Mouse (Mus musculus): ENCODE data around the gene Dgkg. TPM values are rescaled to one million over a fixed set of nuclear protein-coding genes. Genes with fewer than 3 reads are reported as not detected.

Dgkg gene
- polyA plus RNA-seq, 1 experiment from 2014 or later, result 1.4 TPM

DNA sequence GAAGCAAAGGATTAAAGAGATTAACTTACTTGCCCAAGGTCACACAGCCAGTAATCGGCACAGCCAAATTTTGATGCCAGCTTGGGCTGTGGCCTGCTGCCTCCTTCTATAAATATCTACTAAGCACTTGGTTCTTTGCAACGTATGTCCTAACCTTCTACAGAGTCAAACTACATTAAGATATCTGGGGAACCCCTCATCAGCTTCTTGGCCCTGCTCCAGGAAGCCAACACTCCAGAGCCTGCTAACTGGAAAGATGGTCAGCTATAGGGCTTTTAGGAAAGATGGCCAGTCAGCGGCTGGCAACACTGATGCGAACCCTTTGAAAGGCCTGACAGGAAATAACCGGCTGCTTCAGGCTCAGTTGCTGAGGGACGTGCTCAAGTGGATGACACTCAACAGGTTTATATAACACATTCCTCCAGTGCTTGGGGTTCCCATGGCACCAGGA is 114.3 kb downstream of the Dgkg start:
- Histone ChIP-seq H3K9me3 (ENCODE audit: control insufficient read depth, low read length) (no peaks in the 10 kb centered on the region), H3K9ac (ENCODE audit: low read depth, low read length) (no peak overlapping the region), H3K27me3 (replicated peaks; ENCODE audit: control insufficient read depth, insufficient read depth, low read length) (no peaks in the 10 kb centered on the region), H3K4me2 (ENCODE audit: low read depth, low read length) (no peak overlapping the region), H3K27ac (replicated peaks; ENCODE audit: low read depth, low read length) (no peak overlapping the region), H3K4me3 (ENCODE audit: low read depth, low read length) (no peak overlapping the region), H3K36me3 (ENCODE audit: control insufficient read depth, insufficient read depth, low read length) (no peaks in the 10 kb centered on the region), H3K4me1 (ENCODE audit: control insufficient read depth, insufficient read depth, low read length) (peaks cover 20% of the 10 kb centered on the region)
- ATAC-seq (ENCODE audit: low read depth) (no peak), DNase-seq (ENCODE audit: low spot score) (no peak)
- WGBS, result 71% methylated on average over 6 of the region's 6 CpGs

DNA sequence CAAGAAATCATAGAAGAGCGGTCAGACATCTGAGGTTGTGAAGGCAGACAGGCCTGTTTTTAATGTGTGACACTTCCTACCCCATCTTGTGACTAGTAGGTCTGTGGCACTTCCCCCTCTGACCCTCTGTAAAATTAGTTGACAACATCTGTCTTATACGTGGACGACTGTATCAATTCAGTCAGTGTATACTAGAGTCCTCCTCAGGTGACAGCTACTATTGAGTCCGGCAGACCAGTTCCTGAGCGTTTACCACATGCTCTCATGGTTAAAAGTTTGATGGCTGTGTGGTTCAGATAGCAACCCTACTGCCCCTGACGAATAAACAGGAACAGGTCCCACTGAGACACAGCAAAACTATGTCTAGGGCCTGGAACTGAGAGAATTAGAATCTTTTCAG is 117.7 kb downstream of the Dgkg start:
- 71% methylated on average over 6 of the region's 6 CpGs for WGBS
- H3K4me1 ChIP-seq (ENCODE audit: control insufficient read depth, insufficient read depth, low read length), result no peaks in the 10 kb centered on the region
- H3K9ac ChIP-seq (ENCODE audit: low read depth, low read length), result no peak overlapping the region
- no peaks in the 10 kb centered on the region for H3K36me3 ChIP-seq (ENCODE audit: control insufficient read depth, insufficient read depth, low read length)
- DNase-seq (ENCODE audit: low spot score) (no peak), ATAC-seq (ENCODE audit: low read depth) (no peak)
- H3K4me2 ChIP-seq (ENCODE audit: low read depth, low read length), result no peak overlapping the region
- H3K9me3 ChIP-seq (ENCODE audit: control insufficient read depth, low read length), result no peaks in the 10 kb centered on the region
- no peak overlapping the region for H3K27ac ChIP-seq (replicated peaks; ENCODE audit: low read depth, low read length)
- no peak overlapping the region for H3K4me3 ChIP-seq (ENCODE audit: low read depth, low read length)
- no peaks in the 10 kb centered on the region for H3K27me3 ChIP-seq (replicated peaks; ENCODE audit: control insufficient read depth, insufficient read depth, low read length)

DNA sequence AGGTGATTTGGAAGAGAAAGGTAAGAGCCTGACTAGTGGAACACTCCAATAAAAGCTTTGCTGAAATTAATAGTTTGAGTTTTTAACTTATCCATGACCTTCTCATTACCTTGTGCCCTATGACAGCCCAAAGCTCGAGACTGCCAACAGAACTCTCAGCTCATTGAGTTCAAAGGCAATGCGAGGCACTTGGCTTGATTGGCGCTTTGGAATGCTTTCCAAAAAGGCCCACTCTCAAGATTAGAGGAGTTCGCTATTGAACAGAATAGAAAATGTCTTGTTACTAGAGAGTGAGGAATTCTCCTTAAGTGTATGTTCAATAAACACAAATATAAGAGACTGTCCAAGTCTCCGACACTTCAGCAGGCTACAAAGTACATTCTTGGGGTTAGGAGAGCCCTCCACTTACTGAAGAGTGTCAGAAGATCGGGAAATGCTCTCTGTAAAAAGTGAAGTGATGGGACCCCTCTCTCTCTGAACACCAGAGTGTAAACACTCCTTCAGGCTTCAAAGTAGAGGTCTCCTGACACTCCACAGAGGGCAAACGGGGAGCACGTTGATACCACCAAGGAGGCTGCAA is 120.3 kb downstream of the Dgkg start:
- Histone ChIP-seq H3K27me3 (replicated peaks; ENCODE audit: control insufficient read depth, insufficient read depth, low read length) (no peaks in the 10 kb centered on the region), H3K4me1 (ENCODE audit: control insufficient read depth, insufficient read depth, low read length) (no peaks in the 10 kb centered on the region), H3K36me3 (ENCODE audit: control insufficient read depth, insufficient read depth, low read length) (no peaks in the 10 kb centered on the region), H3K4me2 (ENCODE audit: low read depth, low read length) (no peak overlapping the region), H3K9ac (ENCODE audit: low read depth, low read length) (no peak overlapping the region), H3K9me3 (ENCODE audit: control insufficient read depth, low read length) (no peaks in the 10 kb centered on the region), H3K4me3 (ENCODE audit: low read depth, low read length) (no peak overlapping the region), H3K27ac (replicated peaks; ENCODE audit: low read depth, low read length) (no peak overlapping the region)
- DNase-seq (ENCODE audit: low spot score), result no peak
- WGBS, result 83% methylated on average over 8 of the region's 8 CpGs
- no peak for ATAC-seq (ENCODE audit: low read depth)

DNA sequence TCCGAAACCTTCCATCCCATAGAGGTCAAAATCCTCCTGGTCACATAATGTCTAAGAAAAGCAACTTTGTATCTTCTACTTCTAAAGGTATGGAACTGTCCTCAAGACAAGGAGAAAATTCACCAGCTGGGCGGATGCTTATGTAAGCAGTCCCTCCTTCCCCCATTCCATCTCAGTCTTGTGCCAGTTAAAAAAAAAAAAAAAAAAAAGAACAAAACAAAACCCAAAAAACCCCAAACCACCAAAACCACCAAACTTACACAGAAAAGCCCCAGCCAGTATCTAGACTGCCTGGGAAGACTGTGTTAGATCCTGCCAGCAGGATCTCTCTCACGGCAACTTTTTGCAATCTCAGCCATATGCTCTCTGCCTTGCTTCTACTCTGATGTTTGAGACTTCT is 123.9 kb downstream of the Dgkg start:
- DNase-seq (ENCODE audit: low spot score) (no peak), ATAC-seq (ENCODE audit: low read depth) (no peak)
- WGBS, result 69% methylated on average over 3 of the region's 3 CpGs
- Histone ChIP-seq H3K9me3 (ENCODE audit: control insufficient read depth, low read length) (no peaks in the 10 kb centered on the region), H3K9ac (ENCODE audit: low read depth, low read length) (no peak overlapping the region), H3K27me3 (replicated peaks; ENCODE audit: control insufficient read depth, insufficient read depth, low read length) (no peaks in the 10 kb centered on the region), H3K4me3 (ENCODE audit: low read depth, low read length) (no peak overlapping the region), H3K36me3 (ENCODE audit: control insufficient read depth, insufficient read depth, low read length) (no peaks in the 10 kb centered on the region), H3K4me2 (ENCODE audit: low read depth, low read length) (no peak overlapping the region), H3K4me1 (ENCODE audit: control insufficient read depth, insufficient read depth, low read length) (no peaks in the 10 kb centered on the region), H3K27ac (replicated peaks; ENCODE audit: low read depth, low read length) (no peak overlapping the region)

DNA sequence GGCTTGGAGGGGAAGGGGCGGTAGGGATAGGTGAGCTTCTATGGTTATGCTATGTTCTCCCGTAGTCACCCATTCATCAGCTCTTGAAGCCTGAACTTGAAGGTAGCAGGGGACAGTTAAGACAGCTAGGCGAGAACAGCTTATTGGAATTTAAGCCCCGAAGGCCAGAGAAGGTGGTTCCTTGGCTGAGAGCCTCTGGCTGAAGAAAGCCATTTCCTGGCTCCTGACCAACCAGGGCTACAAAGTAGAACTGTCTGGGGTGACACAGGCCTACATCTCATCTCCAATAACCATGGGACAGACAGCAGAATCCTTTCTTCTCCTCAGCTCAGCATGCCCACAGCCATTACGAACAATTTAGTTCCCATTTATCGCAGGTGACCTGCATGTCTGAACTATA is 125.2 kb downstream of the Dgkg start:
- Histone ChIP-seq H3K27me3 (replicated peaks; ENCODE audit: control insufficient read depth, insufficient read depth, low read length) (no peaks in the 10 kb centered on the region), H3K9ac (ENCODE audit: low read depth, low read length) (no peak overlapping the region), H3K4me2 (ENCODE audit: low read depth, low read length) (no peak overlapping the region), H3K9me3 (ENCODE audit: control insufficient read depth, low read length) (no peaks in the 10 kb centered on the region), H3K27ac (replicated peaks; ENCODE audit: low read depth, low read length) (no peak overlapping the region), H3K4me3 (ENCODE audit: low read depth, low read length) (no peak overlapping the region), H3K36me3 (ENCODE audit: control insufficient read depth, insufficient read depth, low read length) (no peaks in the 10 kb centered on the region), H3K4me1 (ENCODE audit: control insufficient read depth, insufficient read depth, low read length) (no peaks in the 10 kb centered on the region)
- DNase-seq (ENCODE audit: low spot score), result no peak
- ATAC-seq (ENCODE audit: low read depth), result no peak
- WGBS, result 84% methylated on average over 6 of the region's 6 CpGs

DNA sequence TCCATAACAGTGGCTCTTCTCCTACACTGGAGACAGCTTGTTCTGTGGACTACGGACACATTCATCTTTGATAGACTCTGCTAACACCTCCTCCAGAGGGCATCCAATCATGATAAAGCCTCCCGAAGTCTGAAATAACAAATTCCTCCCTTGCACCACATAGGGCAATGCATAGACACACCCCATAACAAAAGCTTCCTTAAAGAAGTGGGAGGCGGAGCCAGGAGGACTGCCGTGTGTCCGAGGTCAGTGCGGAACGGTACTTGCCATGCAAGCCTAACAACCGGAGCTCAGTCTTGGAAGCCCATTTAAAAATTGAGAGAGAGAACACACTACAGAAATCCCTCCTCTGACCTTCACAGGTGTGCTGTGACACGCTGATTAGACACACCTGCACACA is 126.0 kb downstream of the Dgkg start:
- ATAC-seq (ENCODE audit: low read depth) (no peak), DNase-seq (ENCODE audit: low spot score) (no peak)
- no peaks in the 10 kb centered on the region for H3K27me3 ChIP-seq (replicated peaks; ENCODE audit: control insufficient read depth, insufficient read depth, low read length)
- H3K4me3 ChIP-seq (ENCODE audit: low read depth, low read length), result no peak overlapping the region
- no peaks in the 10 kb centered on the region for H3K4me1 ChIP-seq (ENCODE audit: control insufficient read depth, insufficient read depth, low read length)
- no peak overlapping the region for H3K4me2 ChIP-seq (ENCODE audit: low read depth, low read length)
- no peak overlapping the region for H3K9ac ChIP-seq (ENCODE audit: low read depth, low read length)
- no peaks in the 10 kb centered on the region for H3K9me3 ChIP-seq (ENCODE audit: control insufficient read depth, low read length)
- WGBS, result 67% methylated on average over 9 of the region's 9 CpGs
- H3K36me3 ChIP-seq (ENCODE audit: control insufficient read depth, insufficient read depth, low read length), result no peaks in the 10 kb centered on the region
- H3K27ac ChIP-seq (replicated peaks; ENCODE audit: low read depth, low read length), result no peak overlapping the region

DNA sequence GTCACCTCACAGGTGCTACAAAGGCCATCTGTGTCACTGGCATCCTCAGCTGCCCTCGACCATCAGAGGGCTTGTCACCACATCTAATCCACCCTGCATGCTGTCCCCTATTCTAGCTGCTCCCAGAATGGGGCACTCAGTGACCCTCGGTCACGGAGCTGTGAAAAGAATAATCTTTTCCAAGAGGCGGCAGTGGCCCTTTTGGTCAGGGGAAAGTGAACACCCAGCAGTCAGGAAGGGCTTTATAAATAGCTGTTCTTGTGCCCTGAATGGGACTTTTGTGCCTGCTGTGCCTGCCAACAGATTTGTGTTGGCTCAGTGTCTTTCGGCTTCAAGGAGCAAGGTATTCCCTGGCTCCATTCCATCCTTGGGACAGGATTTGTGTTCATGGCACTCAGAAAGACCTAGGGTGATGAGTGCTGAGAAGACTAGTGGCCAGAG is 129.5 kb downstream of the Dgkg start:
- Histone ChIP-seq H3K27me3 (replicated peaks; ENCODE audit: control insufficient read depth, insufficient read depth, low read length) (no peaks in the 10 kb centered on the region), H3K4me3 (ENCODE audit: low read depth, low read length) (no peak overlapping the region), H3K4me2 (ENCODE audit: low read depth, low read length) (no peak overlapping the region), H3K9ac (ENCODE audit: low read depth, low read length) (no peak overlapping the region), H3K9me3 (ENCODE audit: control insufficient read depth, low read length) (no peaks in the 10 kb centered on the region), H3K36me3 (ENCODE audit: control insufficient read depth, insufficient read depth, low read length) (no peaks in the 10 kb centered on the region), H3K4me1 (ENCODE audit: control insufficient read depth, insufficient read depth, low read length) (no peaks in the 10 kb centered on the region), H3K27ac (replicated peaks; ENCODE audit: low read depth, low read length) (no peak overlapping the region)
- WGBS, result 36% methylated on average over 5 of the region's 5 CpGs
- ATAC-seq (ENCODE audit: low read depth) (0 out of 2 replicates have a peak, but pooled peaks have one; percentile 44), DNase-seq (ENCODE audit: low spot score) (peak; percentile 60)

DNA sequence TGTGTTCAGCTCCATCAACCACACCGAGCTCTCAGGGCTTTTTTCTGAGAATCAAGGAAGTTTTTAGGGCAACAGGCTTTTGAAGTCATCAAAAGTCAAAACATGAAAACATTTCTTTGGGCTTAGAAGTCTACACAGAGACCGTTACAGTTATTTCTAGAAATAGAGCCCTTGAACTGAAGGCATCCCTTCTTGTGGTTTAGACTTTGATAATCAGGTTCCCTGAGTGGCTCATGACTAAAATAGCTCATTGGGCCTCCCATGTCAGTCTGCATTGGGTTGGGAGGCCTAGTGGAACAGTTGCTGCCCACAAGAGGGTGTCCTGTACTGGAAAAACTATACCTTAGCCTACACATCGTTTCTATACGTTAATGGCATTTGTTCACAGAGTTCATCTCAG is 130.6 kb downstream of the Dgkg start:
- Histone ChIP-seq H3K4me3 (ENCODE audit: low read depth, low read length) (no peak overlapping the region), H3K4me1 (ENCODE audit: control insufficient read depth, insufficient read depth, low read length) (no peaks in the 10 kb centered on the region), H3K9me3 (ENCODE audit: control insufficient read depth, low read length) (no peaks in the 10 kb centered on the region), H3K4me2 (ENCODE audit: low read depth, low read length) (no peak overlapping the region), H3K27ac (replicated peaks; ENCODE audit: low read depth, low read length) (no peak overlapping the region), H3K36me3 (ENCODE audit: control insufficient read depth, insufficient read depth, low read length) (no peaks in the 10 kb centered on the region), H3K27me3 (replicated peaks; ENCODE audit: control insufficient read depth, insufficient read depth, low read length) (no peaks in the 10 kb centered on the region), H3K9ac (ENCODE audit: low read depth, low read length) (no peak overlapping the region)
- DNase-seq (ENCODE audit: low spot score) (no peak), ATAC-seq (ENCODE audit: low read depth) (no peak)
- 78% methylated on average over 4 of the region's 4 CpGs for WGBS

All from embryonic facial prominence, embryonic 14.5 days (tissue).